Mouse (Mus musculus): ENCODE data around the gene Kdm1b. TPM values are rescaled to one million over a fixed set of nuclear protein-coding genes. Genes with fewer than 3 reads are reported as not detected.

Gene Kdm1b
- total and polyA plus RNA-seq, 2 experiments from 2014 or later = 5.7 to 5.9 TPM

GRCm38 (mm10) chr13:47014334-47015194 is 28.7 kb upstream of the Kdm1b start, which contains the start of gene Nhlrc1:
TSS of gene Nhlrc1 (minus strand) at chr13:47014850.
- no peak within 1 kb of the TSS for H3K27ac ChIP-seq (ENCODE audit: low read depth)
- DNase-seq (ENCODE audit: low spot score) = peak; percentile 63
- H3K9ac ChIP-seq (replicated peaks; ENCODE audit: low read depth, low read length) = peak within 1 kb of the TSS; percentile 50
- TF ChIP-seq EP300 (IDR thresholded peaks at IDR 0.05; ENCODE audit: low read depth) (no peak), CTCF (IDR thresholded peaks at IDR 0.05; ENCODE audit: low read depth) (peak; percentile 90)
- peak within 1 kb of the TSS; percentile 58 for H3K4me3 ChIP-seq (ENCODE audit: low read depth, low read length)
- H3K4me1 ChIP-seq (ENCODE audit: control insufficient read depth, insufficient read depth) = peaks cover 5% of the 10 kb centered on the region; the same call in 1 of the 2 replicates
- peak within 1 kb of the TSS; percentile 95 for H3K4me2 ChIP-seq (ENCODE audit: low read depth, low read length)
- H3K27me3 ChIP-seq (ENCODE audit: control insufficient read depth, insufficient read depth, low read length) = no peaks in the 10 kb centered on the region
- H3K36me3 ChIP-seq (replicated peaks; ENCODE audit: control insufficient read depth, insufficient read depth, low read length) = no peaks in the 10 kb centered on the region
- WGBS = 4% methylated on average over 71 of the region's 73 CpGs
- peak; percentile 85 for ATAC-seq (ENCODE audit: insufficient read depth, low read depth)
- 0 out of 2 replicates have a peak, but pooled peaks cover 6% of the 10 kb centered on the region for H3K9me3 ChIP-seq (replicated peaks; ENCODE audit: control insufficient read depth, low read length)

DNA sequence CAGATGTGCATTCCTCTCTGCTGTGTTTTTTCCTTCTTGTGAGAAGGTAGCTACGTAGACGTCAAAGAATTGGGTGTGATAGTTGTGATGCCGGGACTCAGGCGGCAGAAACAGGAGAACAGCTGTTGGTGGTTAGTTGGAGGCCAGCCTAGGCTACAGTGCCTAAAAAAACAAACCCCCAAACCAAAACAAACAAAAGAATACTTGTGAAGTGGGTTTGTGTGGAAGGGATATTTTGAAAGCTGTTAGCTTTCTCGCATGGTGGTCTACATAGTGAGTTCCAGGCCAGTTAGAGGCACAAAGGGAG is 28.2 kb upstream of the Kdm1b start:
- Histone ChIP-seq H3K9me3 (replicated peaks; ENCODE audit: control insufficient read depth, low read length) (0 out of 2 replicates have a peak, but pooled peaks cover 6% of the 10 kb centered on the region), H3K4me1 (ENCODE audit: control insufficient read depth, insufficient read depth) (peaks cover 5% of the 10 kb centered on the region; the same call in 1 of the 2 replicates), H3K36me3 (replicated peaks; ENCODE audit: control insufficient read depth, insufficient read depth, low read length) (no peaks in the 10 kb centered on the region), H3K27ac (ENCODE audit: low read depth) (no peak overlapping the region), H3K4me2 (ENCODE audit: low read depth, low read length) (peak overlapping the region; percentile 95), H3K27me3 (ENCODE audit: control insufficient read depth, insufficient read depth, low read length) (no peaks in the 10 kb centered on the region), H3K9ac (replicated peaks; ENCODE audit: low read depth, low read length) (no peak overlapping the region), H3K4me3 (ENCODE audit: low read depth, low read length) (peak overlapping the region; percentile 58)
- ATAC-seq (ENCODE audit: insufficient read depth, low read depth) (no peak), DNase-seq (ENCODE audit: low spot score) (no peak)
- WGBS = 74% methylated on average over 5 of the region's 5 CpGs
- TF ChIP-seq EP300 (IDR thresholded peaks at IDR 0.05; ENCODE audit: low read depth) = no peak
- TF ChIP-seq CTCF (IDR thresholded peaks at IDR 0.05; ENCODE audit: low read depth) = no peak

- 21% methylated on average over 5 of the region's 5 CpGs for WGBS
- Histone ChIP-seq H3K27ac (ENCODE audit: low read depth) (no peak overlapping the region), H3K4me1 (ENCODE audit: control insufficient read depth, insufficient read depth) (peaks cover 5% of the 10 kb centered on the region; the same call in 1 of the 2 replicates), H3K4me2 (ENCODE audit: low read depth, low read length) (no peak overlapping the region), H3K36me3 (replicated peaks; ENCODE audit: control insufficient read depth, insufficient read depth, low read length) (no peaks in the 10 kb centered on the region), H3K9me3 (replicated peaks; ENCODE audit: control insufficient read depth, low read length) (no peaks in the 10 kb centered on the region), H3K27me3 (ENCODE audit: control insufficient read depth, insufficient read depth, low read length) (no peaks in the 10 kb centered on the region), H3K9ac (replicated peaks; ENCODE audit: low read depth, low read length) (no peak overlapping the region), H3K4me3 (ENCODE audit: low read depth, low read length) (no peak overlapping the region)
- TF ChIP-seq CTCF (IDR thresholded peaks at IDR 0.05; ENCODE audit: low read depth) (peak; percentile 95), EP300 (IDR thresholded peaks at IDR 0.05; ENCODE audit: low read depth) (no peak)
- peak; percentile 78 for ATAC-seq (ENCODE audit: insufficient read depth, low read depth)
- peak; percentile 74 for DNase-seq (ENCODE audit: low spot score)
Observed at GRCm38 (mm10) chr13:47017259-47017658, 26.0 kb upstream of the Kdm1b start.

DNA sequence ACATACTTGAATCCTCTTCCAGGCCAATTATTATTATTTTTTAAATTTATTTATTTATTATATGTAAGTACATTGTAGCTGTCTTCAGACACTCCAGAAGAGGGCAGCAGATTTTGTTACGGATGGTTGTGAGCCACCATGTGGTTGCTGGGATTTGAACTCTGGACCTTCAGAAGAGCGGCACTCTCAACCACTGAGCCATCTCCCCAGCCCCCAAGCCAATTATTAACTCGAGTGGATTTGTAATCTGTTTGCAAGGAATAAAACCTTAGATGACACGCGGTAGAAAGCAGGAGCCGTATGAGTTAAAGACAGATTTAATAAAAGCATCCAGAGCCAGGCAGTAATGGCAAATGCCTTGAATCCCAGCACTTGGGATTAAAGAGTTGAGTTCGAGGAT is 23.5 kb upstream of the Kdm1b start:
- Histone ChIP-seq H3K4me3 (ENCODE audit: low read depth, low read length) (no peak overlapping the region), H3K9ac (replicated peaks; ENCODE audit: low read depth, low read length) (no peak overlapping the region), H3K4me1 (ENCODE audit: control insufficient read depth, insufficient read depth) (no peaks in the 10 kb centered on the region), H3K36me3 (replicated peaks; ENCODE audit: control insufficient read depth, insufficient read depth, low read length) (no peaks in the 10 kb centered on the region), H3K27me3 (ENCODE audit: control insufficient read depth, insufficient read depth, low read length) (no peaks in the 10 kb centered on the region), H3K4me2 (ENCODE audit: low read depth, low read length) (no peak overlapping the region), H3K27ac (ENCODE audit: low read depth) (no peak overlapping the region), H3K9me3 (replicated peaks; ENCODE audit: control insufficient read depth, low read length) (no peaks in the 10 kb centered on the region)
- no peak for DNase-seq (ENCODE audit: low spot score)
- 86% methylated on average over 7 of the region's 7 CpGs for WGBS
- no peak for ATAC-seq (ENCODE audit: insufficient read depth, low read depth)
- TF ChIP-seq CTCF (IDR thresholded peaks at IDR 0.05; ENCODE audit: low read depth) (no peak), EP300 (IDR thresholded peaks at IDR 0.05; ENCODE audit: low read depth) (no peak)

- Histone ChIP-seq H3K27me3 (ENCODE audit: control insufficient read depth, insufficient read depth, low read length) (no peaks in the 10 kb centered on the region), H3K36me3 (replicated peaks; ENCODE audit: control insufficient read depth, insufficient read depth, low read length) (no peaks in the 10 kb centered on the region), H3K4me1 (ENCODE audit: control insufficient read depth, insufficient read depth) (no peaks in the 10 kb centered on the region), H3K9ac (replicated peaks; ENCODE audit: low read depth, low read length) (no peak overlapping the region), H3K4me3 (ENCODE audit: low read depth, low read length) (no peak overlapping the region), H3K9me3 (replicated peaks; ENCODE audit: control insufficient read depth, low read length) (no peaks in the 10 kb centered on the region), H3K27ac (ENCODE audit: low read depth) (no peak overlapping the region), H3K4me2 (ENCODE audit: low read depth, low read length) (no peak overlapping the region)
- no peak for ATAC-seq (ENCODE audit: insufficient read depth, low read depth)
- no peak for TF ChIP-seq CTCF (IDR thresholded peaks at IDR 0.05; ENCODE audit: low read depth)
- TF ChIP-seq EP300 (IDR thresholded peaks at IDR 0.05; ENCODE audit: low read depth) = no peak
- 74% methylated on average over 7 of the region's 7 CpGs for WGBS
- DNase-seq (ENCODE audit: low spot score) = no peak
Observed at GRCm38 (mm10) chr13:47020798-47021197, 22.5 kb upstream of the Kdm1b start.

Measured in heart, postnatal 0 days (tissue).